Comparison of ENCODE assay signal across 22 mouse cellular contexts in the genomic region with DNA sequence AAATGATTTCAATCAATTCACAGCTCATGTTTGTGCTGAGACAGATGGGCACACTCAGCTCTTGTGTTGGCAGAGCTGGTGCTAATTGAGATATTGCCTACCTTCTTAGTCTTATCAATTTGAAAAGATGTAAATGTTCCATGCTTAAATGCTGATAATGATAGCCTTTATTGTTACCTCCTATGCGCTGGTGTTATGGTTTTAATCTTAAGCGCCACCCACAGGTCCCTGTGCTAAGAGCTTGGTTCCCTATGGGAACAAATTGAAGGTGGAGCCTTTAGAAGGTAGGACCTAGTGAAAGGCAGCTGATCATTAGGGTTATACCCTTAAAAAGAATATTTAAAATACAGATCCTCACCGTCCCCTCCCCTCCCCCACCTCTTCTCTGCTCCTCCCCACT.
"Had no signal": no experiment of that assay in that cellular context is flagged by ENCODE, and none has a peak within 500 bp of the region (broad histone marks: within the 10 kb centered on the region; RNA-seq: fewer than 3 reads in every experiment).

No protein-coding gene starts in this region.

- H3K36me3 ChIP-seq: heart, embryonic 10.5 days; heart, embryonic 12.5 days; hindbrain, embryonic 13.5 days; hindbrain, embryonic 15.5 days; limb, embryonic 10.5 days; limb, embryonic 12.5 days; liver, embryonic 13.5 days had no signal

- H3K4me3 ChIP-seq: gastrocnemius, adult 2 months; heart, embryonic 10.5 days; heart, embryonic 12.5 days; hindbrain, embryonic 13.5 days; hindbrain, embryonic 15.5 days; left cerebral cortex, adult 2 months; limb, embryonic 10.5 days; limb, embryonic 12.5 days; liver, embryonic 13.5 days had no signal

- H3K27me3 ChIP-seq: heart, embryonic 12.5 days; hindbrain, embryonic 13.5 days; hindbrain, embryonic 15.5 days; limb, embryonic 12.5 days; liver, embryonic 13.5 days had no signal

- ATAC-seq: hindbrain, postnatal 0 days had no signal

- H3K4me2 ChIP-seq: heart, embryonic 12.5 days; hindbrain, embryonic 13.5 days; hindbrain, embryonic 15.5 days; limb, embryonic 12.5 days; liver, embryonic 11.5 days; liver, embryonic 13.5 days had no signal

- H3K27ac ChIP-seq: gastrocnemius, adult 2 months; heart, embryonic 10.5 days; hindbrain, embryonic 13.5 days; hindbrain, embryonic 15.5 days; hindbrain, postnatal 0 days; left cerebral cortex, adult 2 months; limb, embryonic 10.5 days; limb, embryonic 12.5 days; liver, embryonic 13.5 days had no signal

- DNase-seq: gastrocnemius, adult 2 months; gastrocnemius, postnatal 10 days; gastrocnemius, postnatal 36 days; heart, adult 18-20 months; heart, postnatal 10 days; kidney, adult 18-20 months; kidney, adult 8-10 months; kidney, postnatal 10 days; kidney, postnatal 25 days; kidney, postnatal 4 days; layer of hippocampus, adult 9-11 months; liver; liver, embryonic 13.5 days had no signal

- H3K9ac ChIP-seq: heart, embryonic 12.5 days; hindbrain, embryonic 13.5 days; hindbrain, embryonic 15.5 days; limb, embryonic 12.5 days; liver, embryonic 13.5 days had no signal

- H3K9me3 ChIP-seq: heart, embryonic 10.5 days; heart, embryonic 12.5 days; hindbrain, embryonic 13.5 days; hindbrain, embryonic 15.5 days; limb, embryonic 10.5 days; limb, embryonic 12.5 days; liver, embryonic 13.5 days had no signal

- H3K4me1 ChIP-seq: heart, embryonic 10.5 days; heart, embryonic 12.5 days; hindbrain, embryonic 13.5 days; hindbrain, embryonic 15.5 days; liver, embryonic 13.5 days had no signal
